Mouse (Mus musculus) c-Kit-negative CD71-positive TER-119-positive erythroid progenitor cells, embryonic 14.5 days (primary cell): ENCODE results near the gene Gm10477.
"Not testable (repeated sequence)": the region's sequence is repeated elsewhere in the genome, so short reads cannot be mapped to it uniquely, and the experiment has no call there.

ENCODE experiments used
- DNase-seq: peaks from one replicate; pipeline ENCODE4 v3.0.0-alpha.2; 2013; ENCODE audit warnings: low read depth, low spot score

Gene Gm10477

GRCm38 (mm10) chrX:56524442-56524841 is at the start of gene Gm10477:
Gm10477 (plus strand) TSS chrX:56524742.
- not testable (repeated sequence) for DNase-seq

- DNase-seq: no peak
Measured at GRCm38 (mm10) chrX:56477553-56477952, 47.0 kb upstream of the Gm10477 start.

- DNase-seq: no peak
Measured at GRCm38 (mm10) chrX:56481906-56482305, 42.6 kb upstream of the Gm10477 start.

- DNase-seq: peak; percentile 62
Measured at GRCm38 (mm10) chrX:56489758-56490157, 34.8 kb upstream of the Gm10477 start.

GRCm38 (mm10) chrX:56497241-56497640 is 27.3 kb upstream of the Gm10477 start:
- DNase-seq: no peak

GRCm38 (mm10) chrX:56531266-56531665 is 6.7 kb downstream of the Gm10477 start:
- peak; percentile 8 for DNase-seq

GRCm38 (mm10) chrX:56537162-56537561 is 12.6 kb downstream of the Gm10477 start:
- DNase-seq: no peak

GRCm38 (mm10) chrX:56549506-56549905 is 25.0 kb downstream of the Gm10477 start, which contains the start of gene Gm648:
Gm648 (minus strand) TSS chrX:56549606.
- no peak for DNase-seq

GRCm38 (mm10) chrX:56553584-56553983 is 29.0 kb downstream of the Gm10477 start:
- DNase-seq: no peak

- DNase-seq: no peak
Measured at GRCm38 (mm10) chrX:56572465-56572864, 47.9 kb downstream of the Gm10477 start.
